Mouse (Mus musculus) lung, postnatal 0 days (tissue): ENCODE measurements at regions not wholly inside any gene's neighbourhood (a gene's known extent, or its start where the extent isn't known, plus 50 kb on each side); places are given as distances from the start of the nearest gene placed in this dataset.

Experiments
- ATAC-seq: fragments of 200-750 bp; cut with Nextera tagmentation; 2 replicates; pipeline ENCODE4 v1.8.0; 2017; ENCODE audit warnings: moderate library complexity
- DNase-seq: peaks from one replicate; pipeline ENCODE4 v3.0.0-alpha.2; 2016; ENCODE audit warnings: low spot score
- H3K27ac ChIP-seq: fragments of 300-500 bp; sonication (generic); 2 replicates; pipeline ENCODE4 v1.5.1; 2014; ENCODE audit warnings: antibody characterized with exemption, mild to moderate bottlenecking, low read length, mixed read lengths
- H3K27me3 ChIP-seq: fragments of 300-500 bp; sonication (generic); replicated peaks from 2 replicates; pipeline ENCODE4 v1.6.1; 2014; ENCODE audit warnings: low read length, mixed read lengths; ENCODE audit not compliant: insufficient read depth
- H3K36me3 ChIP-seq: fragments of 300-500 bp; sonication (generic); 2 replicates; pipeline ENCODE4 v1.6.1; 2014; ENCODE audit warnings: low read length, mixed read lengths; ENCODE audit not compliant: insufficient read depth
- H3K4me1 ChIP-seq: fragments of 300-500 bp; sonication (generic); 2 replicates; pipeline ENCODE4 v1.6.1; 2014; ENCODE audit warnings: antibody characterized with exemption, low read depth, low read length, mixed read lengths; ENCODE audit not compliant: insufficient read depth
- H3K4me2 ChIP-seq: fragments of 300-500 bp; sonication (generic); replicated peaks from 2 replicates; pipeline ENCODE4 v1.6.1; 2014; ENCODE audit warnings: low read depth, mild to moderate bottlenecking, low read length, moderate library complexity, mixed read lengths
- H3K4me3 ChIP-seq: fragments of 300-500 bp; sonication (generic); 2 replicates; pipeline ENCODE4 v1.5.1; 2014; ENCODE audit warnings: low read depth, low read length
- H3K9ac ChIP-seq: fragments of 300-500 bp; sonication (generic); replicated peaks from 2 replicates; pipeline ENCODE4 v1.6.1; 2014; ENCODE audit warnings: low read depth, mild to moderate bottlenecking
- H3K9me3 ChIP-seq: fragments of 300-500 bp; sonication (generic); 2 replicates; pipeline ENCODE4 v1.6.1; 2016; ENCODE audit warnings: low read length, mixed read lengths
- CTCF ChIP-seq: IDR thresholded peaks from 2 replicates; pipeline ENCODE4 v1.5.1; 2016; ENCODE audit warnings: antibody characterized with exemption, mild to moderate bottlenecking
- EP300 ChIP-seq: IDR thresholded peaks from 2 replicates; pipeline ENCODE4 v1.6.1; 2016; ENCODE audit warnings: antibody characterized with exemption, mild to moderate bottlenecking, control low read depth
- WGBS: fragments of 180-500 bp; shearing (Covaris S2); extraction: QIAGEN DNeasy Blood & Tissue Kit; methylation state at CpG from one replicate; pipeline ENCODE4 v1.1.7; 2014; 5-methylcytosine and 5-hydroxymethylcytosine counted together

GRCm38 (mm10) chr8:17664371-17665141 is 1313.5 kb downstream of the Defb40 start:
- WGBS, result 20% methylated on average over 6 of the region's 6 CpGs
- H3K4me1 ChIP-seq, result no peaks in the 10 kb centered on the region
- H3K4me2 ChIP-seq, result no peak overlapping the region
- H3K36me3 ChIP-seq, result no peaks in the 10 kb centered on the region
- H3K9ac ChIP-seq, result no peak overlapping the region
- H3K9me3 ChIP-seq, result no peaks in the 10 kb centered on the region
- no peaks in the 10 kb centered on the region for H3K27me3 ChIP-seq
- peak; percentile 61 for DNase-seq
- TF ChIP-seq CTCF, result peak; percentile 49
- no peak for TF ChIP-seq EP300
- no peak overlapping the region for H3K27ac ChIP-seq
- ATAC-seq, result peak; percentile 77
- H3K4me3 ChIP-seq, result no peak overlapping the region

- Histone ChIP-seq H3K9me3 (no peaks in the 10 kb centered on the region), H3K4me3 (no peak overlapping the region), H3K9ac (no peak overlapping the region), H3K4me2 (no peak overlapping the region), H3K27ac (no peak overlapping the region), H3K36me3 (no peaks in the 10 kb centered on the region), H3K4me1 (no peaks in the 10 kb centered on the region), H3K27me3 (no peaks in the 10 kb centered on the region)
- DNase-seq, result no peak
- ATAC-seq, result no peak
- WGBS, result 76% methylated on average over 6 of the region's 6 CpGs
- no peak for TF ChIP-seq EP300
- no peak for TF ChIP-seq CTCF
Observed at GRCm38 (mm10) chr8:17659753-17660361, 1318.2 kb downstream of the Defb40 start.

GRCm38 (mm10) chr8:17653786-17654185 is 1324.3 kb downstream of the Defb40 start:
- H3K4me2 ChIP-seq, result no peak overlapping the region
- H3K27me3 ChIP-seq, result no peaks in the 10 kb centered on the region
- H3K9me3 ChIP-seq, result no peaks in the 10 kb centered on the region
- no peak for TF ChIP-seq CTCF
- TF ChIP-seq EP300, result no peak
- DNase-seq, result no peak
- no peak overlapping the region for H3K27ac ChIP-seq
- no peak overlapping the region for H3K4me3 ChIP-seq
- ATAC-seq, result no peak
- no peaks in the 10 kb centered on the region for H3K36me3 ChIP-seq
- no peaks in the 10 kb centered on the region for H3K4me1 ChIP-seq
- 4% methylated on average over 2 of the region's 2 CpGs for WGBS
- no peak overlapping the region for H3K9ac ChIP-seq

GRCm38 (mm10) chr8:17647559-17647958 is 1330.5 kb downstream of the Defb40 start:
- Histone ChIP-seq H3K27ac (no peak overlapping the region), H3K27me3 (no peaks in the 10 kb centered on the region), H3K4me1 (no peaks in the 10 kb centered on the region), H3K9me3 (no peaks in the 10 kb centered on the region), H3K36me3 (no peaks in the 10 kb centered on the region), H3K4me3 (no peak overlapping the region), H3K4me2 (no peak overlapping the region), H3K9ac (no peak overlapping the region)
- TF ChIP-seq CTCF (no peak), EP300 (no peak)
- ATAC-seq, result no peak
- DNase-seq, result no peak

- ATAC-seq (no peak), DNase-seq (no peak)
- no peaks in the 10 kb centered on the region for H3K36me3 ChIP-seq
- no peak overlapping the region for H3K4me2 ChIP-seq
- no peaks in the 10 kb centered on the region for H3K9me3 ChIP-seq
- H3K27ac ChIP-seq, result no peak overlapping the region
- no peaks in the 10 kb centered on the region for H3K4me1 ChIP-seq
- no peak overlapping the region for H3K9ac ChIP-seq
- 28% methylated on average over 1 of the region's 1 CpGs for WGBS
- H3K27me3 ChIP-seq, result no peaks in the 10 kb centered on the region
- no peak overlapping the region for H3K4me3 ChIP-seq
- TF ChIP-seq CTCF (no peak), EP300 (no peak)
Observed at GRCm38 (mm10) chr8:17621109-17621508, 1356.9 kb downstream of the Defb40 start.

- no peak for DNase-seq
- TF ChIP-seq EP300, result no peak
- no peak for TF ChIP-seq CTCF
Observed at GRCm38 (mm10) chr8:17618846-17619245, 1359.2 kb downstream of the Defb40 start.

More at GRCm38 (mm10) chr8:17618846-17619245, 1359.2 kb downstream of the Defb40 start:
- Histone ChIP-seq H3K36me3 (no peaks in the 10 kb centered on the region), H3K4me3 (no peak overlapping the region), H3K4me1 (no peaks in the 10 kb centered on the region), H3K9ac (no peak overlapping the region), H3K27me3 (no peaks in the 10 kb centered on the region), H3K27ac (no peak overlapping the region), H3K4me2 (no peak overlapping the region), H3K9me3 (no peaks in the 10 kb centered on the region)
- no peak for ATAC-seq
